Mouse (Mus musculus) embryo, embryonic 10.5 days (tissue): ENCODE results near the gene Col11a1.

Experiments
- DNase-seq: peaks from one replicate; pipeline ENCODE4 v3.0.0-alpha.2; 2015; ENCODE audit warnings: low spot score

The Col11a1 gene

DNA sequence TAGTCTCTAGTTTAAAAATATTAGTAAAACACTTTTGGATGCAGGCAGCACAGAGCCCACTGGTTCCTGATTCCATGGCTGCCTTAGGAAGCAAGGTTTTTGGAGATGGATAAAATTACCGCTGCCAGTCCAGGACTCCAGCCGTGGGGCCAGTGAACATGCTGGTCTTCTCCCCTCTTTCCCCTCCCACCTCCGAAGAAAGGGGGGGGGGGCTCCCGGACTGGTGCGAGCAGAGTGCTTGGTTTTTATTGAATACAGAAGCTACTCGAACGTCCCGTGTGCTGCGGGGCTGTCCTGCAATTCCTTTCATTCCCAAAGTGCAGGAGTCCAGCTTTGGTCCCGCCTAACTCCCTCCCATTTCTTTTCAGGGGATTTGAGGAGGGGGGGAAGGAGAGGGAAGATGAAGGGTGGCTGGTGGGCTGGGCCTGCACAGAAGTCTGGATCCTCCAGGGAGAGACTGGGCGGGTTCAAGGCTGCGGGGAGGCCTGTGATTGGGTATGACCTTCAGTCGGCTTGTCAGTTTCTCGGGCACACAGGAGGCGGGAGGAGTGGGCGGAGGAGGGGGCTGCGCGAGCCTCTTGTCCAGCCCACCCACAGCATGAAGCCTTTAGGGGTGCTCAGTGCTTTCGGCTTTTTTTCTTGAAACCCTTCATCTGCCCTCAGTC is at the start of gene Col11a1:
TSS of gene Col11a1 (plus strand) at position 570 of the 665 bp plus-strand sequence.
- peak; percentile 97 for DNase-seq

DNA sequence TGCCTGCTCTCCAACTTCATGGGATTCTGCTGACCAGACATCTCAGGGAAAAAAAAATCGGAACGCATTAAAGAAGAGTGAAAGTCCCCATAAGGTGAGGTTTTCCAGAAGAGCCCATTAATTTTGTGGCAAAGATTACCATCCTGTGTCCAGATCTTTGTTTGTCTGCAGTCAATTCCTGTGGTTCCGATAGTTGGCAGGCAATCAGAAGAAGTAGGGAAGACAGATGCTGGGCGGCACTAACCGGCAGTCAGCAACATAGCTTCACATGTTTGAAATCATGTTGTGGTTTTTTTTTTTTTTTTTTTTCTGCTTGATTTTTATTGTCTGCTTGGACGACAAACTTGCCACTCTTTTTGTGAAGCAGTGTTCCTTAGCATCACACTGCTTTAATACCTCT is 39.4 kb upstream of the Col11a1 start:
- DNase-seq, result no peak

GRCm38 (mm10) chr3:114030886-114031285 is 546 bp downstream of the Col11a1 start:
- DNase-seq, result no peak

GRCm38 (mm10) chr3:114031351-114032213 is 1.2 kb downstream of the Col11a1 start:
- DNase-seq, result peak; percentile 61

DNA sequence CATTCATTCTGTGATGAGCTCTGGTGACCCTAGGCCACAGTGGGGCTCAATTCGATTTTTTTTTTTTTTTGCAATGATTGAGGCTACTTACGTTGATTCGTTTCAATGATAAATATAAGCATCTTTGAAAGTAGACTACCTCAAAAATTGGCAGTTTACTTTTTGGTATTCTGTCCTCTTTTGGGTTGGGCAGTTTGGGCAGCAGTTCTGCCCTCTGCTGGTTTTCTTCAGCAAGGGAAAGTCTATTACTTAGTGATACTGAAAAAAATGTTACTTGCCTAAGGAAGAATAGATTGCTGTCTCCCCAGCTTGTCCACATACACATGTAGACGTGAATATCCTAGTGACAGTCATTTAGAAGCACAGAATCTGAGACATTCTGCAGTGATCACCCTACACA is 2.0 kb downstream of the Col11a1 start:
- peak; percentile 64 for DNase-seq

- DNase-seq, result peak; percentile 17
Observed at GRCm38 (mm10) chr3:114052406-114052805, 22.1 kb downstream of the Col11a1 start.

GRCm38 (mm10) chr3:114053501-114053900 is 23.2 kb downstream of the Col11a1 start:
- DNase-seq, result no peak

DNA sequence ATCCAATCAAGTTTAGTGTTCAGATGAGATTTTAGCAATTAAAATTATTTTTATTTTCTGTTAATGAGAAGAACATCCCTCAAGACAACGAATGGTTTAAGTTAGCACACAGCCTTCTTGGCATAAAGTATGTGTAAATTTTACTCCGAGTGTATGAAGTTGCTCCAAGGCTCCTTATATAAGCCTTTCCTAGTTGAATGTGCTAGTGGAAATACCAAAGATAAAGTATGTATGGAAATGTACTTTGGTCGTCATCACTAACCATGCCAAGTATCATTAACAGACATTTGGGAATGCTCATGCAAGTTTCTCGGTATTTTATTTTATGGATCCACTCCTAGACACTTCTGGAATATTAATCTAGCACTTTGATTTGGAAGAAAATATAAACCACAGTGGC is 34.8 kb downstream of the Col11a1 start:
- no peak for DNase-seq

DNA sequence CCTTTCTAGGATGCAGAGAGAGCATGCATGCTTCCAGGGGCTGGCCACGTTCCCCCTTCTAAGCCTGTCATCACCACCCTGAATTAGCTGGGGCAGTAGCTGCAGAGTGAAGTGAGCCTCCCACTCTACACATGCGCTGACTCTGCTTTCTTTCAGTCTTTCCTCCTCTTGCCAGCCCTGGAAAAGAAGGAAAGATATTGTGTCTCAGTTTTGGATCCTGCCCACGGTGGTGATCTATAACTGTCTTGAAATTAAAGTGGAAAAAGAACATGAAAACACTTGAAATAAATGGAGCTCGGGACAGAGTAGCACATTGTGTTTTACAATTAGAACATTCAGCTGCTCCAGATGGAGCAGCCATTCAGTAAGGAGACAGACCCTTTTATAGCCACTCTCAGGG is 35.2 kb downstream of the Col11a1 start:
- DNase-seq, result peak; percentile 5

GRCm38 (mm10) chr3:114099335-114099734 is 69.0 kb downstream of the Col11a1 start:
- DNase-seq, result no peak

- DNase-seq, result peak; percentile 36
Observed at GRCm38 (mm10) chr3:114107099-114107498, 76.8 kb downstream of the Col11a1 start.

GRCm38 (mm10) chr3:114147140-114147539 is 116.8 kb downstream of the Col11a1 start:
- no peak for DNase-seq

DNA sequence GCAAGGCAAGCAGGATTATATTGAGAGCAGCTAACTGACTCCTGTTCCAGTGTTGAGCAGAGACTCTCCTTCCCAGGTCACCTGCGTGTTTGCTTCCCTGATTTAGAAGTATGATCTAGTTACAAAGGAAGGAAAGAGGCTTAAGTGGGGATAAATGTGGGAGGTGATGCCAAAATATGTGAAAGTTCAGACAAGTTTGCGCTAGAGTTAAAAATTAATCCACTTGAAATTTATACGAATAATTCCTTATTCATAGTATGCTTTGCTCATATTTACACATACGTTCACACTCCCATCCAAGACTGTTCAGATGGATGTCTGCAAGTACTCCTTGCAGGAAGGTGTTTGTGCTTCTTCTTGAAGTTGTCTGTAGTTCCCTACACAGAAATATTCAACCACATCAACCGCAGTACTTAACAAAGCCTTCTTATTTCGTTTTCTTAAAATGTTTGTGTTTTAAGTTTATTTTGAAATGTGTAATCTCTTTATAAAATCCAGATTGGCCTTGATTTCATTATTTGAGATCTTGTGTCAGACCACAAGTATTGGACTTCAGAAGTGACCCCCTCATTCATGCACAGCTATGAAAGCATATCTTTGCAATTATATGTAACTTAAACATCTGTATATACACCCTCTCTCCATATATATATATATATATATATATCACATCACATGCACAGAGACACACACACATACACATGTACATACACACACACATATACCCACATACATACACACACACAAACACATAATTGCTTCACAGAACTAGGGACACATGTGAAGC is 167.8 kb downstream of the Col11a1 start:
- no peak for DNase-seq

DNA sequence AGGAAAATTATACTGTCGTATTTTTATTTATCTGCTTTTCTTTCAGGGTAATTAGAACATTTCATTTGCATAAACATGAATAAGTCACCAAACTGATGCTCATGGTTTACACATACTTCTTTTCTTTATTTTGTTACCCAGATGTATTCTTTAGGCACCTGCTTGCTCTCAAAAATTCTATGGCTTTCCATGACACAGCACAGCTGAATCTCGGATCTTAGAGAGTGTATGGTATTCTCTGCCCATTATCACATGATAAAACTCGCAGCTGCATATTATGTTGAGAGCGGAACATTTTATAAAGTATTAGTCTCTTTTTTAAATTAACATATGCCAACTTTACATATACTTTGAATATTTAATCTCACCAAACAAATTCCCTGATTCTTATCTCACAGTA is 181.9 kb downstream of the Col11a1 start:
- no peak for DNase-seq

- DNase-seq, result no peak
Observed at GRCm38 (mm10) chr3:114216105-114216504, 185.8 kb downstream of the Col11a1 start.

- DNase-seq, result no peak
Observed at GRCm38 (mm10) chr3:114229501-114229900, 199.2 kb downstream of the Col11a1 start.
